Mouse (Mus musculus): ENCODE results near the gene Abcg4. TPM values are rescaled to one million over a fixed set of nuclear protein-coding genes. Genes with fewer than 3 reads are reported as not detected.
A peak's percentile ranks its signal among the peaks of the same experiment; 100 is the strongest.
"Not testable (repeated sequence)": the region's sequence is repeated elsewhere in the genome, so short reads cannot be mapped to it uniquely, and the experiment has no call there.

Gene Abcg4
- total RNA-seq, 2 experiments from 2014 or later, result 56.0 to 63.2 TPM

DNA sequence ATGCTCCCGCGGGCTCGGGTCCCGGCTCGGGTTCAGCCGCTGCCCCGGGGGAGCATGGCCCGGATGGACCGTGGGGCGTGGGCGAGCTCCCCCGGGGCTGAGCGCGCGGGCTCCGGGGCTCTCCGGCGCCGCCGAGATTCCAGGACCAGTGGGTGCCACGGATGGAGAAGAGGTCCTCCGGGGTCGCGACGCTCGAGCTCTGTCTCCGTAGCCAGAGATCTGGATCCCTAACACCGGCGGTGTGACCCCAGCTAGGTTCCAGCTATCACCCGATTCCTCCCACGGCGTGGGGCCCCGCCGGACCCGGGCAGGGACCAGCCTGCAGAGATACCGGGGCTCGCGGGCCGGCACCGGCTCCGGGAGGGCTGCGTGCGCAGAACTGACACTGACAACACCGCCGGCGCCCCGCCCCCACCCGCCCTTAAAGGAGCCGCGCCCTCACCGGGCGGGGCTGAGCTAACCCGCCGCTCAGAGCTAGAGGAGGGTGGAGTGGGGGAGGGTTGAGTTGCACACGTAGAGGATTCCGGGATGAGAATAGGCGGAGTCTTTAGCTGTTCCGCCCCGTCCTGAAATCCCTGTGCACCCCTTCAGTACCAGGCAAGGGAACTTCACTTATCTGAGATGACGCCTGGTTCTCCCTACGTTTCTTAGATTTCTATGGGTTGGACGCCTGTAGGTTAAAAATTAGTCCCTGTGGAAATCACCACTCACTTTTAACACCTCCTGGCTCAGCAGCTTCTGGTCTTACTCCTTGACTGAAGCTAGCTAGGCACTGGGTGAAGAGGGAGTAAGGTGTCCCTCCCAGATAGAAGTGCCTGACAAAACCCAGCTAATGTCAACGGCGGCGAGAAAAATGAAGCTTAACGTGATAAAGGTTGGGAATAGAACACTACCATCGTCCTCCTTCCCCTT lies 31.7 kb upstream of the Abcg4 start, which contains the start of gene C2cd2l:
TSS of gene C2cd2l (minus strand) at position 399 of the 912 bp plus-strand sequence.
- DNase-seq (ENCODE audit: low spot score in 2 of 2), result peak; percentile 88 to 93

DNA sequence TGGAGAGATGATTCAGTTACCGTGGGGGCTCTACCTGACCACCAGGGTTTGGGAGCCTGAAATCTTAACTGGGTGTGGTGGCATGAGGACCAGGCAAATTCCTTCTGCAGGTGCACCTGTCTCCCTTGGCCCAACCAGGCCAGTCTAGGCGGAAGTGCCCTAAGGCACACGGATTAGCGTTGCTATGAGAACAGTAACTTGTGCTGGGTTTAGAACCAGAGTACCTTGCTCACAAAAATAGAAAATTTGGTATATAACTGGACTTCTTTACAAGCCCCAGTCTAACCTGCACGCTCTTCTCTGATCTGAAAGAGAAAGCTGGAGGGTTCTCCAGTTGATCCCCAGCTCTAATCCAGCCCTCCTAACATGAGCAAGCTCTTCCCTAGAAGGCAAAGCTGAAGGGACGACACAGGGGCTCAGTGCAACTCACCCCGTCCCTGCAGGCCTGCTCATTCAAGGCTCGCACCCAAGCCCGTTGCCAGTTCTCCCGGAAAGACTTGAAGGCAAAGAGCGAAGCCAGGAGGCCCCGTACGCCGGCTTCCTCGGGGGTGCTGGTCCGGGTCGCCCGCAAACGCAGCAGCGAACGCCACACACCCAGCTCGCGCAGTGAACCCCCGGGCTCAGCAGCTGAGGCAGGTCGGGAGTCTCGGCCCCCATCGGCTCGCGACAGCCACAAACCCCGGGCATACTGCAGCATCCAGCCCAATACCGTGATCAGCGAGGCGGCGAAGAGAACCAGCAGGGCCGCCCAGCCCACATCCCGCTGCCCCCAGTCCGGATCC lies 30.9 kb upstream of the Abcg4 start:
- DNase-seq (ENCODE audit: low spot score in 2 of 2), result peak; percentile 30 to 51

DNA sequence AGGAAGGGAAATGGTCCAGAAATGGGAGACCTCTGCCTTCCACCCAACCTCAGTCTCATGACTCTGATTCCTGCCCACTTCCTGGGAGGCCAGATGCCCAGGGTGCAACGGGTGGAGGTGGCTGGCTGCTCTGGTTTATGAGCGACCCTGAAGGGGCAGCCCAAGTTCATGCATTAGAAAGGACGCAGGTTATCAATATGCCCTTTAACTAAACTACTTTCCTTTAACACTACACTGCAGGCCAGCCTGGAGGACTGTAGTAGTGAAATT lies 30.3 kb upstream of the Abcg4 start:
- no peak for DNase-seq (ENCODE audit: low spot score in 2 of 2)

DNA sequence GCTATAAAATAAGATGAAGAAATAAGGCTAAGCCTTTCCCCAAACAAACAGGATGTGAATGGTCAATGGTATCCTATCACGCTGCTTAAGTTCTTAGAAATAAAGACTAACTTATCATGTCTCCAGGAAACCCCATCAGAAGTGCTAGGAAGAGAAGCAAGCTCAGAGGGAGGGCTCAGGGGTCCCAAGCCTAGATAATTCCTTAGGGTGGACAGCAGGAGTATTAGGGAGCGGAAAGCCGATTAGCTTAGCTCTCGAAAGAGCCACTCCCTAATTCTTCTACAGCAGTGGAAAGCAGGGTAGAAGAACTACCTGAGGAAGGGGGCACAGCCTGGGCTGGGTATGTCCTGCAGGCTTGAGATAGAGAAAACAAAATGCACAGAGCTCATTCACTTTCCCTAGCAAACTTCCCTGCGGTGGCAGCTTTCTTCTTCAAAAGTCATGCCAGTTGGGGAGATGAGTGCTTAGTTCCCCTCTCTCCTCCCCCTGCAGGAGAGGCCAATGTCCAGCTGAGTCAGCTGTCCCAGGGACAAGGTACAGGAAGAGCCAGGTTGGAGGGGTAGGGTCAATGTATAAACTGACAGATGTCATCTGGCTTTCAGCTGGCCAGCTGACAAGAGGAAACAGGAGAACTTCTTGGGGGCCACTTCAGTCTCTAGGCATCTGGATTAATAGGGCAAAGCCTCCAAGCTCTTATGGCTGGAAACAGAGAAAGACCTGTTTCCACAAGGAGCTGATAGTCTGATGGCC lies 29.8 kb upstream of the Abcg4 start:
- DNase-seq (ENCODE audit: low spot score in 2 of 2), result no peak

DNA sequence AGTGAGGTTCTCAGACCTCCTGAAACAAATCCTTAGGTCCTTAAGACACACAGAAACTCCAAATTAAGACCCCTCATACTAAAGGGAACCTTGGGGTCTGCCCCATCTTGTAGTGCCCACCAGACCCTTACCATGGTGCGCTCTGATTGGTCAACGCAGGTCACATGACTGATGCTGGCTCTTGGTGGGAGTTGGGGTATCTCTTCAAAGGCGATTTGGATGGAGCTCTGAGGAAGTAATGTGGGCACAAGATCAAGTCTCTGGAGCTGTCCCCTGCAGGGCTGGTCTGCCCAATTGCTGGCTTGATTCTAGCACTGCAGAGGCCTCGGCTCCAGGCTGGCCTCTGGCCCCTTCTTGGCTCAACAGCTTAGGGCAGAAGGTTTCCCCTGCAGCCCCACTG lies 29.0 kb upstream of the Abcg4 start:
- no peak for DNase-seq (ENCODE audit: low spot score in 2 of 2)

DNA sequence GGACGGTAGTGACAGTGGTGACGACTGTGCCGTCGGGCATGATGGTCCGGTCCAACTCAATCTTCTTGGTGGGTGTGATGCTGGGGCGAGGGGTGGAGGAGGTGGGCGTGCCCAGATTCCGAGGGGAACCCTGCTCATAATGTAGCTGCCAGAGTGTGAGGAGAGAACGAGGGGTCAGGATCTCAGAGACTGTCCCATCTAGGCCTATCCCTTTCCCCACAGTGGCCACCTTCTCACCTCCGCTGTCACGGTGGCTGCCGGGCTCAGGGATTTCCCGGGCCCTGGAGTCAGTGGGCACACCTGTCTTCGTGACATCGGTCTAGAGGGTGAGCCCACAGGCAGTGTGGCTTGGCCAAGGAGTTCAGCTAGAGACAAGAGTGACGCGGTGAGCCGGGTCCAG lies 26.5 kb upstream of the Abcg4 start:
- DNase-seq (ENCODE audit: low spot score in 2 of 2), result no peak

DNA sequence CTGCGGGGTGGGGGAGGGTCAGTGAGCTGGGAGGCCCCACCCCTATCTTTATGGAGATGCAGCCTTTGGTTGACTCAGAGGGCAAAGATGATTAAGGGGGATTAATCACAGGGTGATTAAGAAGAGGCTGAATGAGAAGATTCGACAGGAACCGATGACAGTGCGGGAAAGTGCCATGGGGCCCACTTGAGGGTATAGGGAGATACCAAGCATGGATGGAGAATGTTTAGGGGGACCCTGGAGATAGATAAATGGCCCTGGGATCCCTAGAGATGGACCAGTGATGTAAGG lies 25.8 kb upstream of the Abcg4 start:
- no peak for DNase-seq (ENCODE audit: low spot score in 2 of 2)

DNA sequence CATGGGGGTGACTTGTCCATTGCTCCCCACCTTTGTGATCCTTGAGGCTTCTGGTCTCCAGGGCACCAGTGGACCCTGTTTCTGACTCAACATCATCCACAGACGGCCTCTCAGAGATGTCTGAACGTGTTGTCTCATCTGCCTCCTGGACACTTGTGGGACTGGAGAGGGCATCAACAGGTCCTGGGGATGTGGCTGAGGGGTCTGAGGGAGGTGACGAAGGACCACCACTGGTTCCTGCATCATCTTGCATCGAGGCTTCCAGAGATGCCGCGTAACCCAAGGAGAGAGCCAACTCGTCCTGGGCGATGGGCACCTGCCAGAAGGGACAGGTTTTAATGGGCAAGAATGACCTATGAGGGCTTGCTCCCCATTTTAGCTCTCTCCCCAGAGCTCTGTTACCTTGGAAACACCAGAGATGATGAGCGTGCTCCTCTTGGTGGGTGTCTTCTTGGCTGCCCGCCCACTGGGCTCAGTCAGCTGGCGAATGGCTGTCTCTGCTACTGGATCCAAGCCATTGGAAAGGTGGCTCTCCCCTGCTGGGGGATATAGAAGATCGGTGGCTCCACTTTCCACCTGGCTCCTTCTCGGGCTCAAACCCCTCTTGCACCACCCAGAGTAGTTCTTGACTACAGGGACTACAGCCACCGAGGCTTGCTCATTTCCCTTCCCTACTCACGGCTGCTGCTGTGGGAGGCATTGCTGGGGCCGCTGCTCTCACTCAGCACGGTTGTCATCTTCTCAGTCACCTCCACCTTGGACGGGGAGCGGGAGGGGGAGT lies 25.3 kb upstream of the Abcg4 start:
- DNase-seq (ENCODE audit: low spot score in 2 of 2), result peak; percentile 76 to 83

DNA sequence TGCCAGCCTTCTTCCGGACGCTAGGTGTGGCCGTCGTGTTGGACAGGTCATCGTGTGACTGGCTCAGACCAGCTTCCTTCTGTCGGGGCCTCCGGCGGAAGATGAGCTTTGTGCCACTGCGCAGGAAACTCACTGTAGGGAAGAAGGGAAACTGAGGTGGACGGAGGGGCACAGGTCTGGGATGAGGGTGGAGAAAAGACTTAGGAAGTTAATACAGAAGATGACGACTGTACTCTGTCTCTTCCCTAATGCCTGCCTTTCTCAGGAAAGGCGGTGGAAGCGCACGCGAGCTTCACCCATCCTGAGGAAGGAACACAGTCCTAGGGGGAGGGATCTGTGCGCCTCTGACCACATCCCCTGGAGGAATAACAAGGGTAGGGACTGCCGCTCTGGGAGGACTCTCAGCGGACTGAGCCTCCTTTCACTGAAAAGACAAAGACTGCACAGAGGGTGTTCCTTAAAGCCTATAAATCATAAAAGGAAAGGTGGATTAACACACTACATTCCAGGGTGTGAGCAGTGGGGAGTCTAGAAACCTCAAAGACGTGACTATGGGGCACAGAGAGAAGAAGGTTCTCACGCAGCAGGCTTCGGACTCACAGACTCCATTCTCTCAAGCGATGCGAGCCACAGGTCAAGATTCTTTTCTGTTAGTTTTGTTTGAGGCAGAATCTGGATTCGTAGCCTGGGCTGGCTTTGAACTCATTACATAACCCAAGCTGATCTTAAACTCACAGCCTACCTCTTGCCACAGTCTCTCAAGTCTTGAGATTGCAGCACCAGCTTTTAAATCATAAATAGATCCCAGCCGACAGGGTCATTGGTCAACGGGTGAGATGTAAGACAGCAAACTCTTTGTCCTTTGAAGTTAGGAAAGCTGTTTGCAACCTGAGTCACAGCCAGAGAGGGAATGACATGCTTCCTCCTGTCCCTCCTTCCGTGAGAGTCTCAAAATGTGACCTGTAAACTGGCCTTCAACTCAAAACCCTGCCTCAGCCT lies 23.0 kb upstream of the Abcg4 start:
- DNase-seq (ENCODE audit: low spot score in 2 of 2), result no peak

DNA sequence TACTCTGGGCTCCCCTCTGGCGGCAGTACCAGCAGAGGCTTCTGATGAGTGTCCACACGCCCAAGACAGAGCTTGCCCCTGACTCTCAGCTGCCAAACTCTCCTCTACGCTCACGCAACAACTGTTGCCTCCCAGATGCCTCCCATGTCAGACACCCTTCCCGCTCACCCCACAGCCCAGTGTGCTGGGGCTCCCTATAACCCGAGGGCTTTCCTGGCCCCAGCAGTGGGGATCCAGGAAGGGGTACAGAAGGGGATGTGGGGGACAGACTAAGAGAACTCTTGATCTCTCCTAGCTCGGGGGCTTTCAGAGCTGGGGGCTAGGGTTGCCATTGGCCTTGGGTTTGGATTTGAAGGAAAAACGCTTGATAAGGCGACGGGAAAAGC lies 22.3 kb upstream of the Abcg4 start:
- no peak for DNase-seq (ENCODE audit: low spot score in 2 of 2)

DNA sequence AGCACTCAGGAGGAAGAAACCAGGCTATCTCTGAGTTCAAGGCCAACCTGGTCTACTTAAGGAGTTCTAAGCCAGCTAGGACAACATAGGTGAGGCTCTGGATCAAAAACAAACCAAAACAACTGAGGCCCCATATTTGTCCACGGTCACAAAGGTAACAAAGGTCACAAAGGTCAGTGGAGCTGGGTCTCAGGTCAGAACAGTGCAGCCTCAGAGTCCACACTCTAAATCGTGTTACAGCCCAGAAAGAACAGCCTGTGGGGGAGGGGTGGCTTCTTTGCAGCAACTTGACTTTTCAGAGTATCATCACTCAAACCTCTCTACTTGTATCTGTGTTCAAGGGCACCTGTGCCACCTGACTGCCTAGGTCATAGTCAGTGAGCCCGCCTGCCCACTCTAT lies 21.3 kb upstream of the Abcg4 start:
- DNase-seq (ENCODE audit: low spot score in 2 of 2), result no peak

DNA sequence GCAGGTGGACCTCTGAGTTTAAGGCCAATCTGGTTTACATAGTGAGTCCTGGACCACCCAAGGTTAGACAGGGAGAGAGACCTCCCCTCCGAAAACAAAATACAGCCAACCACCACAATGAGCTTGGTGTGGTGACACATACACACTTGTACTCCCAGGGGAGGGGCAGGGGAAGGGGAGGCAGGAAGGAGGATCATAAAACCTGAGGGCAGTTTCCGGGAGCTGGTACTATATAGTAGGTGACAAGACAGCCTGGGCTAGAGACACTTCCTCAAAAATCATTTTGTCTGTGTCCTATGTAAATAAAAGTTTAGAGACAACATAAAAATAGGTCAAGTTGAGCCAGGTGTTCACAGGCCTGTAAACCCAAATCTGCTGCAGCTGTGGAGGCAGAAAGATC lies 18.8 kb upstream of the Abcg4 start:
- no peak for DNase-seq (ENCODE audit: low spot score in 2 of 2)

DNA sequence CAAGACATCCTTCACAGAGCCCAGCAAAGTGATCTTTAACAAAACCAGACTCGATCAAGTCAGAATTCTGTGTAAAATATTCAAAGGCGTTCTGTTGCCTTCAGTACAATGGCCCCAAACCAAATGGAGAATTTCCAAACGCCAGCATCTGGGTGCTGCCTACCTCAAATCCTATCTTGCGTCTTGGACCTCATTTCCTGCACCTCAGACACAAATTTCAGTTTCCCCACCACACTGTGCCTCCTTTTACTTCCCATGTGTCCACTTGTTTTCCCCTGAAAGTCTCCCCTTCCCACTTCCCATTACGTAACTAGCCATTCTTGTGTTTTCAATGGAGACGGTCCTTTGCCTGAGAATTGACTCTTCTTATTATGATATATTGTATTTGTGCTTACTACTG lies 18.1 kb upstream of the Abcg4 start:
- no peak for DNase-seq (ENCODE audit: low spot score in 2 of 2)

DNA sequence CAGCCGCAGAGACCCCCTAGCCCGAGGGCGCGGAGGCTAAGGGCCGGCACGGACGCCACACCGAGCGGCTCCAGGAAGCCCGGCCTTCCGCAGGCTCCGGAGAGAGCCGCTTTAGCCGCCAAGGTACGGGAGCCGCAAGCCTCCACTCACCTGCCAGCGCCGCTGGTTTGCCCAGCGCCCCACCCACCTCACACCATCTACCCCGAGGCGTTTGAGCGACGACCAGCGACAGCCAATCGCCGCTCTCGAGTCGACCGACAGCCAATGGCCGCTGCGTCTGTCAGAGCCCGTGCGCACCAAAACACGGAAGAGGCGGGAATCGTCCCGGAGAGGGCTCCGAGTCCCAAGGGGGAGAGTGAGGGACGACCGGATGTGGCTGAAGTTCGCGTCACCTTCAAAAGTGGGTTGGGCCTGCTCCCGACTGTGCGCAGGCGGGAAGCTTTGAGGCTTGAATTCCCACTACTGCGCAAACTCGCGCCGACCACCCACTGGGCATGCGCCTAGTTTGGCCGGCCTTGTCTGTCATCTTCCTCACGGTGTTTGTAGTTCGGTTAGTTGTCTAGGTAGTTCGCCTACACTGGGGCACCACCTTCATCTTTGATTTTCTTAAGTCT lies 17.2 kb upstream of the Abcg4 start, which contains the start of gene Hinfp:
TSS of gene Hinfp (minus strand) at position 206 of the 614 bp plus-strand sequence.
- peak; percentile 97 to 99 for DNase-seq (ENCODE audit: low spot score in 2 of 2)

DNA sequence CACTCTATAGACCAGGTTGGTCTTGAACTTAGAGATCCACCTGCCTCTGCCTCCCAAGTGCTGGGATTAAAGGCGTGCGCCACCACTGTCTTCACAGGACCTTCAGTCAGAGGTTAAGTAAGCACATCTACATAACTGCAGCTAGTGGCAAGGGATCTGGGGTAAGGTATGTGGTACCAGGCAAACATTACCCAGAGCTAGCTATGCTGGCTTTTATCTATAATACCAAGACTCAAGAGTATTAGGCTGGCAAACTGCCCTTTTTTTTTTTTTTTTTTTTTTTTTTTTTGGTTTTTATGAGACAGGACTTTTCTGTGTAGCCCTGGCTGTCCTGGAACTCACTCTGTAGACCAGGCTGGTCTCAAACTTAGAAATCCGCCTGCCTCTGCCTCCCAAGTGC lies 11.6 kb upstream of the Abcg4 start:
- DNase-seq (ENCODE audit: low spot score in 2 of 2), result not testable (repeated sequence)

DNA sequence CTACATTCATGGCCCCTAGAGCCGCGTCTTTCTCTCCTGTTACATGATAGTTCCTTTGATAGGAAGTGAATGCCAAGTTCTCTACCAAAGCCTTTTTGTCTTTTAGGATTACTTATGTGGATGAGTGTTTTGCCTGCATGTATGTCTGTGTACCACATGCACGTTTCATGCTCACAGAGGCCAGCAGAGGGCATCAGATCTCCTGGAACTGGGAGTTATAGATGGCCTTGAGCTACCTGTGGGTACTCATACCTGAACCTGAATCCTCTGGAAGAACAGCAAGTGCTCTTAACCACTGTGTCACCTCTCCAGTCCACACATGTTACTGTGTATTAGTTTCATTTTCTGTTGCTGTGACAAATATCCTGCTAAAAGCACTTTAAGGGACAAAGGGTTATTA lies 4.1 kb upstream of the Abcg4 start:
- DNase-seq (ENCODE audit: low spot score in 2 of 2), result peak in 1 of 2 experiments; percentile 40

DNA sequence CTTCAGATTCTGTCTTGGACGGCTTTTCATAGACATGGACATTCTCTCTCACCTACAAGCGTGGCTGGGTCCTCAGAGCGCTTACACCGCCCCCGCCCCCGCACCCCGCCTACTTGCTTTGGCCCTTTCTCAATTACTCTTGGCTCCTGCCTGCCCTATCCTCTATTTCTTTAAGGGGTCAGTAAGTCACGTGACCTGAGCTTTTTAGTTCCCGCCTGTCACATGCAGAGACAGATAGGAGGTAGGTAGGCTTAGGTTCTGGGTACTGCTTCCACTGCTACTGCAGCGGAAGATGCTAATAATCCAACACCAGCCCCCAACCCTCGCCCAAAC lies 510 bp upstream of the Abcg4 start:
- no peak for DNase-seq (ENCODE audit: low spot score in 2 of 2)

DNA sequence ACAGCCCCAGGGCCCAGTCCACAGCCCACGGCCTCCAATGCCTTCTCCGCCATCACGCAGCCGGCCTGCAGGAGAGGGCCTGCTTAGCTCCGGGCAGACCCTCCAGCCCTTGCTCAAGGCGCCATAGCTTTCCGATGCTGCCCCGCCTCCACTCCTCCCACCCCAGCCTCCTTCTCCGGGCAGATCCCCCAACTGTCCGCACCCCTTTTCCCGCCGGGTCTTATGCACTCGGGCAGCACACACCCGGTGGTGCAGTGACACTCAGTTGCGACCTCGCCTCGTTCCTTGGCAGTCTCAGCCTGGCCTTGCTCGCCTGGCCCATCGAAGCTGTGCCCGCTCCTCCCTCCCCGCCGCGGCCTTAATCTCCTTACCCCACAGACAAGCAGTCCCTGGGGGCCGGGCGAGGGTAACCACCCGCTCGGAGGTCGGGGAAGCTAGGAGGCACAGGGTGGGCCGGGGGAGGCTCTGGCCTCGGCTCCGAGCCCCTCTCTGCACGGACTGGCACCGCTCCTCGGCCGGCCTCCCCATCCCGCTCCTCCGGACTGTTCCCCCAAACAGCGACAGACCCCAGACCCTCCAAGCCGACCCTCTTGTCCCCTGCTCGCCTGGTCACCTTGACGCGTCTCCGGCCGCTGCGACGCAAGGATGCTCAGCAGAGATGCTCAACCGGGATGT lies 877 bp downstream of the Abcg4 start:
- peak in 1 of 2 experiments; percentile 38 for DNase-seq (ENCODE audit: low spot score in 2 of 2)

DNA sequence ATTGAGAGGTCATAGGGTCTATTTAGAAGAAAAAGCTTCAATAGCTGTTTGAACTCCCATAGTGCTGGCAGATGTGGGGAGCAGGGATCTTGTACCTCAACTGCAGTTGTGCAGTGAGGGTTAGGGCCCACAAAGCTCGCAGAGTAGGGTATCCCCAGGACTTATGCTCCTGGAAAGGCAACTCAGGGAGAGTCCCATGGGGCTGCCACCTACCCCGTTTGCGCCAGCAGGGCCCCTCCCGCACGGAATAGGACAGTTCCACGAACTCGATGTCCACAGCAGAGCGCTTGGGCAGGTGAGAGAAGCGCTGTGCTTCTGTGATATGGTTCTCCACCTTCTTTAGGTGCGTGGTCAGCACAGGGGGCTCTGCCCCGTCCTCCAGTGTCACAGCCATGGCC lies 1.4 kb downstream of the Abcg4 start:
- no peak for DNase-seq (ENCODE audit: low spot score in 2 of 2)

Measured in left cerebral cortex, adult 18-20 months (tissue).